Comparison of ENCODE assay signal across 27 mouse cellular contexts in the genomic region with DNA sequence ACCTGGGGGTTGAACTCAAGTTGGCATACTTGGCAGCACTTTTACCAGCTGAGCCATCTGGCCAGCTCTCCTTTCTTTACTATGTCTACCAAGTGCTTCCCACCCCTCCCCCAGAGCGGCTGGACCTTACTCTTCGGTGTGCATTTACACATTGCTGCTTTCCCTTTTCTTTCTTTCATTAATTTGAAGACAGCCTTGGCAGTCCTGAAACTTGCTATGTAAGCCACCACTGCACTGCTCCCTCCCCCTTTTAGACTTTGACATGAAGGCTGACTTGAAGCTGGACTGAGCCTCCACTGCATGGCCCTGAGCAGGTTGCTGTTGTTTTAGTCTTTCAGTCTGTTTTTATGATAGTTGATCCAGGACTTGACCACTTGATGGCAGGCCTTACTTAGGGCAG. TPM values are rescaled to one million over a fixed set of nuclear protein-coding genes. Genes with fewer than 3 reads are reported as not detected.
DNase-seq lines count a peak whose midpoint lies in the region; ATAC-seq and TF ChIP-seq lines count a peak whose summit lies in the region.
"Had no signal": no experiment of that assay in that cellular context is flagged by ENCODE, and none has a peak within 500 bp of the region (broad histone marks: within the 10 kb centered on the region; RNA-seq: fewer than 3 reads in every experiment).

No protein-coding gene starts in this region.

- 0 out of 2 replicates have a peak overlapping the region, but pooled peaks have one; percentile 5 for H3K27ac ChIP-seq in forebrain, embryonic 15.5 days (replicated peaks)
- H3K27ac ChIP-seq in forebrain, postnatal 0 days (ENCODE audit: low read depth, low read length), result no peak overlapping the region
- H3K27ac ChIP-seq in lung, embryonic 14.5 days (ENCODE audit: low read depth), result no peak overlapping the region
- H3K27ac ChIP-seq: forebrain, embryonic 10.5 days; heart, adult 2 months; limb, embryonic 13.5 days; liver, embryonic 14.5 days had no signal

- H3K4me2 ChIP-seq in forebrain, embryonic 15.5 days (replicated peaks), result no peak overlapping the region
- no peak overlapping the region for H3K4me2 ChIP-seq in forebrain, postnatal 0 days (ENCODE audit: low read depth)
- H3K4me2 ChIP-seq in lung, embryonic 14.5 days, result no peak overlapping the region
- H3K4me2 ChIP-seq: limb, embryonic 13.5 days had no signal

- no peaks in the 10 kb centered on the region for H3K4me1 ChIP-seq in forebrain, embryonic 15.5 days
- H3K4me1 ChIP-seq in forebrain, postnatal 0 days (ENCODE audit: insufficient read depth), result no peaks in the 10 kb centered on the region
- no peaks in the 10 kb centered on the region for H3K4me1 ChIP-seq in lung, embryonic 14.5 days (ENCODE audit: insufficient read depth)
- H3K4me1 ChIP-seq: forebrain, embryonic 10.5 days; limb, embryonic 13.5 days had no signal

- no peak for ATAC-seq in forebrain, embryonic 15.5 days (replicated peaks)
- no peak for ATAC-seq in forebrain, postnatal 0 days
- ATAC-seq in lung, embryonic 14.5 days (ENCODE audit: insufficient read depth), result no peak
- ATAC-seq: activated CD4-positive, CD25-positive, alpha-beta regulatory T cell, adult 4 months; CD4-positive, CD25-positive, alpha-beta regulatory T cell, adult 4 months; midbrain, embryonic 16.5 days had no signal

- WGBS in forebrain, embryonic 15.5 days, result 83% methylated on average over 2 of the region's 2 CpGs
- WGBS in forebrain, postnatal 0 days, result 71% methylated on average over 2 of the region's 2 CpGs
- WGBS in lung, embryonic 14.5 days, result 98% methylated on average over 2 of the region's 2 CpGs

- no peaks in the 10 kb centered on the region for H3K9me3 ChIP-seq in forebrain, embryonic 15.5 days
- no peaks in the 10 kb centered on the region for H3K9me3 ChIP-seq in forebrain, postnatal 0 days (ENCODE audit: low read length)
- no peaks in the 10 kb centered on the region for H3K9me3 ChIP-seq in lung, embryonic 14.5 days (ENCODE audit: low read depth, low read length)
- H3K9me3 ChIP-seq: forebrain, embryonic 10.5 days; G1E; limb, embryonic 13.5 days; megakaryocyte, embryonic 14.5 days had no signal

- no peak overlapping the region for H3K9ac ChIP-seq in forebrain, embryonic 15.5 days (replicated peaks)
- no peak overlapping the region for H3K9ac ChIP-seq in forebrain, postnatal 0 days
- no peak overlapping the region for H3K9ac ChIP-seq in lung, embryonic 14.5 days
- H3K9ac ChIP-seq: limb, embryonic 13.5 days; liver, embryonic 14.5 days had no signal

- peaks cover 49% of the 10 kb centered on the region for H3K36me3 ChIP-seq in forebrain, embryonic 15.5 days
- peaks cover 24% of the 10 kb centered on the region for H3K36me3 ChIP-seq in forebrain, postnatal 0 days (ENCODE audit: insufficient read depth)
- H3K36me3 ChIP-seq in lung, embryonic 14.5 days (ENCODE audit: insufficient read depth), result peaks cover 58% of the 10 kb centered on the region

- H3K27me3 ChIP-seq in forebrain, embryonic 15.5 days, result no peaks in the 10 kb centered on the region
- no peaks in the 10 kb centered on the region for H3K27me3 ChIP-seq in forebrain, postnatal 0 days (ENCODE audit: insufficient read depth, low read length)
- no peaks in the 10 kb centered on the region for H3K27me3 ChIP-seq in lung, embryonic 14.5 days (ENCODE audit: insufficient read depth, low read length)
- H3K27me3 ChIP-seq: limb, embryonic 13.5 days; megakaryocyte, embryonic 14.5 days had no signal

- no peak for DNase-seq in forebrain, postnatal 0 days
- DNase-seq in lung, embryonic 14.5 days, result no peak
- no peak for DNase-seq in lung, postnatal 25 days (ENCODE audit: low spot score)
- DNase-seq in adipocyte (ENCODE audit: low spot score), result peak; percentile 40
- DNase-seq in kidney, postnatal 25 days, result peak; percentile 76 to 82
- DNase-seq in right cerebral cortex, adult 2 months (ENCODE audit: low spot score in 2 of 2), result no peak
- DNase-seq in right cerebral cortex, postnatal 25 days, result no peak
- DNase-seq: adrenal gland, postnatal 25 days; cerebellum, adult 11-12 months; cerebellum, postnatal 25 days; gastrocnemius, postnatal 14 days; heart, adult 2 months; lung, postnatal 10 days had no signal

- no peak overlapping the region for H3K4me3 ChIP-seq in forebrain, embryonic 15.5 days
- no peak overlapping the region for H3K4me3 ChIP-seq in forebrain, postnatal 0 days (ENCODE audit: low read depth, low read length)
- H3K4me3 ChIP-seq in lung, embryonic 14.5 days (ENCODE audit: low read depth, low read length), result no peak overlapping the region
- H3K4me3 ChIP-seq: forebrain, embryonic 10.5 days; heart, adult 2 months; limb, embryonic 13.5 days; megakaryocyte, embryonic 14.5 days had no signal

- no peak for TF ChIP-seq CTCF in forebrain, postnatal 0 days (IDR thresholded peaks at IDR 0.05; ENCODE audit: low read depth)
- TF ChIP-seq CTCF in lung, embryonic 14.5 days (IDR thresholded peaks at IDR 0.05; ENCODE audit: low read depth), result 0 out of 2 replicates have a peak, but pooled peaks have one; percentile 15

RNA-seq across cellular contexts. Expression of a gene that starts 17.7 kb away (rescaled TPM):
- 1,081 and 1,145 TPM in 2 replicates for polyA plus RNA-seq in forebrain, embryonic 15.5 days (2015; fragmentation: Nextera tagmentation; extraction: Ambion mirVana)
- 767 and 889 TPM in 2 replicates for total RNA-seq in forebrain, postnatal 0 days (2014; rRNA removed)
- 1,355 and 1,490 TPM in 2 replicates for polyA plus RNA-seq in forebrain, postnatal 0 days (2015; fragmentation: Nextera tagmentation; extraction: Ambion mirVana)
- 781 and 807 TPM in 2 replicates for polyA plus RNA-seq in lung, embryonic 14.5 days (2014; fragmentation: Nextera tagmentation; extraction: Ambion mirVana)

RNA-seq across cellular contexts. Expression of a gene that starts 33.4 kb away (rescaled TPM):
- polyA plus RNA-seq in forebrain, embryonic 15.5 days (2015; fragmentation: Nextera tagmentation; extraction: Ambion mirVana), result 3.4 and 4.2 TPM in 2 replicates
- total RNA-seq in forebrain, postnatal 0 days (2014; rRNA removed), result 1.6 and 2.3 TPM in 2 replicates
- polyA plus RNA-seq in forebrain, postnatal 0 days (2015; fragmentation: Nextera tagmentation; extraction: Ambion mirVana), result 4.4 and 4.6 TPM in 2 replicates
- 64.2 and 68.8 TPM in 2 replicates for polyA plus RNA-seq in lung, embryonic 14.5 days (2014; fragmentation: Nextera tagmentation; extraction: Ambion mirVana)
- total RNA-seq: G1E had no signal
- polyA plus RNA-seq: G1E had no signal

RNA-seq across cellular contexts. Expression of a gene that starts 35.7 kb away (rescaled TPM):
- not detected in 2 replicates for polyA plus RNA-seq in forebrain, embryonic 15.5 days (2015; fragmentation: Nextera tagmentation; extraction: Ambion mirVana)
- total RNA-seq in forebrain, postnatal 0 days (2014; rRNA removed), result not detected in 2 replicates
- not detected in 2 replicates for polyA plus RNA-seq in forebrain, postnatal 0 days (2015; fragmentation: Nextera tagmentation; extraction: Ambion mirVana)
- polyA plus RNA-seq in lung, embryonic 14.5 days (2014; fragmentation: Nextera tagmentation; extraction: Ambion mirVana), result not detected in 2 replicates
- total RNA-seq: adrenal gland, postnatal 25 days; gastrocnemius, postnatal 14 days; heart, adult 2 months; hematopoietic stem cell, adult 5-6 weeks; layer of hippocampus, postnatal 14 days; left cerebral cortex, postnatal 10 days had no signal
- polyA plus RNA-seq: activated CD4-positive, CD25-positive, alpha-beta regulatory T cell, adult 4 months; CD4-positive, CD25-positive, alpha-beta regulatory T cell, adult 4 months; forebrain, embryonic 10.5 days; G1E; heart, adult 2 months; heart, embryonic 16.5 days; limb, embryonic 13.5 days; liver, embryonic 14.5 days; midbrain, embryonic 16.5 days; small intestine, adult 2 months had no signal

Comparison
In these comparisons a context has a peak if more than half of its experiments do, and no peak if none do; other contexts are left out.
1. DNase-seq: peak in adipocyte (single experiment) and kidney, postnatal 25 days (2 of 2); none in forebrain, postnatal 0 days (single experiment), lung, embryonic 14.5 days (single experiment), lung, postnatal 25 days (single experiment), right cerebral cortex, adult 2 months (0 of 2) and right cerebral cortex, postnatal 25 days (single experiment).
2. RNA of a gene that starts 33.4 kb away (polyA plus RNA-seq): 64.2 to 68.8 TPM in lung, embryonic 14.5 days; 4.4 to 4.6 TPM in forebrain, postnatal 0 days and 3.4 to 4.2 TPM in forebrain, embryonic 15.5 days; every median in the first group is over 10 times any median in the second.